Mouse (Mus musculus) megakaryocyte, embryonic 14.5 days (primary cell): Measurements from ENCODE around the gene Vkorc1l1.

Experiments
- FLI1 ChIP-seq: IDR thresholded peaks from 2 replicates; pipeline ENCODE4 v1.6.1; 2012; ENCODE audit warnings: low read length, inconsistent platforms, mixed read lengths
- GATA1 ChIP-seq: IDR thresholded peaks from 3 replicates; pipeline ENCODE4 v1.6.1; 2012; ENCODE audit warnings: mixed read lengths, low read length, inconsistent platforms, borderline replicate concordance

- TF ChIP-seq GATA1 (no peak), FLI1 (no peak)
Observed at GRCm38 (mm10) chr5:129955792-129956191, 14.0 kb downstream of the Vkorc1l1 start.
